Mouse (Mus musculus) lung, embryonic 16.5 days (tissue): Measurements from ENCODE around the gene Rpl39. TPM values are rescaled to one million over a fixed set of nuclear protein-coding genes. Genes with fewer than 3 reads are reported as not detected.
A peak's percentile ranks its signal among the peaks of the same experiment; 100 is the strongest.

ENCODE experiments used
- ATAC-seq: fragments of 200-750 bp; cut with Nextera tagmentation; 2 replicates; pipeline ENCODE4 v1.8.0; 2017; ENCODE audit warnings: low read depth, mild to moderate bottlenecking, moderate library complexity
- H3K27ac ChIP-seq: fragments of 300-500 bp; sonication (generic); 2 replicates; pipeline ENCODE4 v1.5.1; 2014; ENCODE audit warnings: mild to moderate bottlenecking, control low read depth, low read length
- H3K27me3 ChIP-seq: fragments of 300-500 bp; sonication (generic); 2 replicates; pipeline ENCODE4 v1.6.1; 2014; ENCODE audit warnings: low read depth, low read length, mixed read lengths; ENCODE audit not compliant: control insufficient read depth, insufficient read depth
- H3K36me3 ChIP-seq: fragments of 300-500 bp; sonication (generic); 2 replicates; pipeline ENCODE4 v1.6.1; 2014; ENCODE audit warnings: low read length; ENCODE audit not compliant: control insufficient read depth, insufficient read depth
- H3K4me1 ChIP-seq: fragments of 300-500 bp; sonication (generic); replicated peaks from 2 replicates; pipeline ENCODE4 v1.6.1; 2014; ENCODE audit warnings: low read length, mixed read lengths; ENCODE audit not compliant: control insufficient read depth, insufficient read depth
- H3K4me2 ChIP-seq: fragments of 300-500 bp; sonication (generic); 2 replicates; pipeline ENCODE4 v1.6.1; 2014; ENCODE audit warnings: low read depth, low read length, control low read depth
- H3K4me3 ChIP-seq: fragments of 300-500 bp; sonication (generic); 2 replicates; pipeline ENCODE4 v1.5.1; 2014; ENCODE audit warnings: mild to moderate bottlenecking, low read length, control low read depth
- H3K9ac ChIP-seq: fragments of 300-500 bp; sonication (generic); 2 replicates; pipeline ENCODE4 v1.6.1; 2014; ENCODE audit warnings: low read length, control low read depth
- H3K9me3 ChIP-seq: fragments of 300-500 bp; sonication (generic); 2 replicates; pipeline ENCODE4 v1.6.1; 2016; ENCODE audit warnings: low read length; ENCODE audit not compliant: control insufficient read depth
- WGBS: fragments of 180-500 bp; shearing (Covaris S2); extraction: QIAGEN DNeasy Blood & Tissue Kit; methylation state at CpG from one replicate; pipeline ENCODE4 v1.1.7; 2014; 5-methylcytosine and 5-hydroxymethylcytosine counted together
- polyA plus RNA-seq: library from polyadenylated mRNA; unstranded; fragments of >200 nt; fragmentation: Nextera tagmentation; extraction: Ambion mirVana; gene quantifications from 2 replicates; pipeline ENCODE4 v1.2.1, GENCODE M21; 2015

The Rpl39 gene
- polyA plus RNA-seq = 511 and 600 TPM in 2 replicates

- Histone ChIP-seq H3K27ac (peak within 1 kb of the TSS; percentile 93), H3K4me2 (peak within 1 kb of the TSS; percentile 72), H3K4me3 (peak within 1 kb of the TSS; percentile 65), H3K9ac (peak within 1 kb of the TSS; percentile 77), H3K36me3 (peaks cover 7% of the 10 kb centered on the region), H3K27me3 (no peaks in the 10 kb centered on the region), H3K4me1 (peaks cover 7% of the 10 kb centered on the region; the same call in 1 of the 2 replicates), H3K9me3 (no peaks in the 10 kb centered on the region)
- ATAC-seq = peak; percentile 96
- 17% methylated on average over 38 of the region's 38 CpGs for WGBS
These were observed at the start of gene Rpl39 for GRCm38 (mm10) chrX:37084927-37085660. Rpl39 (minus strand) TSS chrX:37085402.

DNA sequence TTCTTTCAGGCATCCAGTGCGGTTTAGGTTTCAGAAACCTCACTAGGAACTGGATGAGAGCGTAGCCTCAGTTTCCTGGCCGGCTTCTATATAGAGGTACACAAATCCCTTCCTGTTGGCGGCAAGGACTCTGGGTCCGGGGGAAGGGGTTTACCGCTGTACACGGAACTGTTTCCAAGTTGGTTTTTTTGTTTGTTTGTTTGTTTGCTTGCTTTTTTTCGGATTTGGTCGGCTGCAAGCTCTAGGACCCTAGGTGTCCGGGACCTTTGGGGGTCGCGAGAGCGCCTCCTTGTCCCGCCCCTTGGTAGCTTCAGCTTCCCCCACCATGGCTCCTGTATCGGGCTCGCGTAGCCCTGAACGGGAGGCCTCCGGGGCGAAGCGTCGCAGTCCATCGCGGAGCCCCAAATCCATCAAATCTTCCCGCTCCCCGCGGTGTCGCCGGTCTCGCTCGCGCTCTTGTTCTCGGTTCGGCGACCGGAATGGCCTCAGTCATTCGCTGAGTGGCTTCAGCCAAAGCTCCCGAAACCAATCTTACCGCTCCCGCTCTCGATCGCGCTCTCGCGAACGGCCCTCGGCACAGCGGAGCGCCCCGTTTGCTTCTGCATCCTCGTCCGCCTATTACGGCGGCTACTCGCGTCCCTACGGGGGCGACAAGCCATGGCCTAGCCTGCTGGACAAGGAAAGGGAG is 41.6 kb upstream of the Rpl39 start, which contains the start of gene Nkap:
Gene Nkap, plus strand, starts transcription at position 125 of the 688 bp plus-strand sequence.
- 12% methylated on average over 57 of the region's 58 CpGs for WGBS
- peak within 1 kb of the TSS; percentile 70 for H3K27ac ChIP-seq
- H3K4me3 ChIP-seq = peak within 1 kb of the TSS; percentile 69
- no peaks in the 10 kb centered on the region for H3K27me3 ChIP-seq
- peak within 1 kb of the TSS; percentile 82 for H3K9ac ChIP-seq
- no peaks in the 10 kb centered on the region for H3K4me1 ChIP-seq
- ATAC-seq = peak; percentile 88
- H3K9me3 ChIP-seq = no peaks in the 10 kb centered on the region
- 0 out of 2 replicates have a peak, but pooled peaks cover 2% of the 10 kb centered on the region for H3K36me3 ChIP-seq
- H3K4me2 ChIP-seq = peak within 1 kb of the TSS; percentile 63

DNA sequence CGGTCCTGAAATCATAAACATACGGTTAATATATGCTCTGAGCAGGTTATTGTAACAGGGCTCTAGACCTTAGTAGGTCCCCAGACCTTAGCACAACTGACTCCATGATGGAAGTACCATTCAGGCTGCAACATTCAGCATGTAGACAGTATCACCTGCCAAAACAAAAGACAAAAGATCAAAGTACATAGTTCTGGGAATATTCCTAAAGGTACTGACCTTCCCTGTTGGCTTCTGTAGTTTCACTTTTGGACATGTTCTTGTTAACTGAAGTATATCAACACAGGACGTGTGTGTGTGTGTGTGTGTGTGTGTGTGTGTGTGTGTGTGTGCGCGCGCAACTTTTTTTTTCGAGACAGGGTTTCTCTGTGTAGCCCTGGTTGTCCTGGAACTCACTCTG is 40.3 kb upstream of the Rpl39 start:
- 95% methylated on average over 7 of the region's 7 CpGs for WGBS
- Histone ChIP-seq H3K4me3 (no peak overlapping the region), H3K4me1 (no peaks in the 10 kb centered on the region), H3K9ac (no peak overlapping the region), H3K36me3 (no peaks in the 10 kb centered on the region), H3K4me2 (no peak overlapping the region), H3K9me3 (no peaks in the 10 kb centered on the region), H3K27ac (no peak overlapping the region), H3K27me3 (no peaks in the 10 kb centered on the region)
- no peak for ATAC-seq

- H3K27ac ChIP-seq = no peak overlapping the region
- H3K36me3 ChIP-seq = no peaks in the 10 kb centered on the region
- no peaks in the 10 kb centered on the region for H3K27me3 ChIP-seq
- 69% methylated on average over 5 of the region's 5 CpGs for WGBS
- no peaks in the 10 kb centered on the region for H3K9me3 ChIP-seq
- no peaks in the 10 kb centered on the region for H3K4me1 ChIP-seq
- no peak overlapping the region for H3K4me3 ChIP-seq
- H3K4me2 ChIP-seq = no peak overlapping the region
- no peak overlapping the region for H3K9ac ChIP-seq
- ATAC-seq = no peak
These were observed 35.0 kb upstream of the Rpl39 start for GRCm38 (mm10) chrX:37120212-37120611.

GRCm38 (mm10) chrX:37119585-37119984 is 34.4 kb upstream of the Rpl39 start:
- no peak overlapping the region for H3K9ac ChIP-seq
- no peak overlapping the region for H3K27ac ChIP-seq
- no peaks in the 10 kb centered on the region for H3K4me1 ChIP-seq
- ATAC-seq = no peak
- H3K4me3 ChIP-seq = no peak overlapping the region
- no peaks in the 10 kb centered on the region for H3K36me3 ChIP-seq
- no peaks in the 10 kb centered on the region for H3K27me3 ChIP-seq
- WGBS = 64% methylated on average over 3 of the region's 3 CpGs
- no peak overlapping the region for H3K4me2 ChIP-seq
- H3K9me3 ChIP-seq = no peaks in the 10 kb centered on the region

DNA sequence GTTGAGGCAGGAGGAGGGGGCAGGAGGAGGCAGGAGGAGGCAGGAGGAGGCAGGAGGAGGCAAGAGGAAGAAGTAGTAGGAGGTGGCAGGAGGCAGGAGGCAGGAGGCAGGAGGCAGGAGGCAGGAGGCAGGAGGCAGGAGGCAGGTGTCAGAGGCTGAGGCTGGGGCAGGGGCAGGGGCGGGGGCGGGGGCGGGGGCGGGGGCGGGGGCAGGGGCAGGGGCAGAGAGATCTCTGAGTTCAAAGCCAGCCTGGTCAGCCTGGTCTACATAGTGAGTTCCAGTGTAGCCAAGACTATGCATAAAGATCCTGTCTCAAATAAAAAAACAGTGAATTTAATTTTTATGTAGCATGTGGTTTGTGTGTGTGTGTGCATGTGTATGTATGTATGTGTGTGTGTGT is 31.9 kb upstream of the Rpl39 start:
- H3K36me3 ChIP-seq = no peaks in the 10 kb centered on the region
- H3K9ac ChIP-seq = no peak overlapping the region
- no CpG with 5 or more reads among the region's 5 CpGs for WGBS
- no peak overlapping the region for H3K4me3 ChIP-seq
- H3K27ac ChIP-seq = no peak overlapping the region
- H3K4me1 ChIP-seq = no peaks in the 10 kb centered on the region
- 0 out of 2 replicates have a peak, but pooled peaks have one; percentile 43 for ATAC-seq
- H3K27me3 ChIP-seq = no peaks in the 10 kb centered on the region
- H3K4me2 ChIP-seq = no peak overlapping the region
- no peaks in the 10 kb centered on the region for H3K9me3 ChIP-seq

DNA sequence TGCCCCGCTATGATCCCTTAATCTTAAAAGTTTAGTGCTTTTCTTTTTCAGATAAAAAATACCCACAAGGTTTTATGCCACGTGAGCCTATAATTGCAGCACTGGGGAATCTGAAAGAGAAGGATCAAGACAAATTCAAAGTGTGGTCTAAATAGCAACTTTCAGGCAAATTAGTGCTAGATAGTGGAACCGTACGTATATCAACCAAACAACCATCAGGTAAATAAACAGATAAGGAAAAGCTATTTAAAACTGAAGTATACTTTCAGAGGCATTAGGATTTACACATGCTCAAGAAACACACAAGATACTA is 25.6 kb upstream of the Rpl39 start:
- H3K27me3 ChIP-seq = no peaks in the 10 kb centered on the region
- H3K4me2 ChIP-seq = no peak overlapping the region
- H3K4me1 ChIP-seq = no peaks in the 10 kb centered on the region
- ATAC-seq = no peak
- WGBS = 76% methylated on average over 4 of the region's 4 CpGs
- no peaks in the 10 kb centered on the region for H3K36me3 ChIP-seq
- H3K4me3 ChIP-seq = no peak overlapping the region
- H3K27ac ChIP-seq = no peak overlapping the region
- no peaks in the 10 kb centered on the region for H3K9me3 ChIP-seq
- H3K9ac ChIP-seq = no peak overlapping the region

GRCm38 (mm10) chrX:37110193-37110880 is 25.1 kb upstream of the Rpl39 start, which contains the start of gene Upf3b:
Upf3b (minus strand) TSS chrX:37110322.
- H3K27ac ChIP-seq = peak within 1 kb of the TSS; percentile 90
- no peaks in the 10 kb centered on the region for H3K4me1 ChIP-seq
- H3K4me3 ChIP-seq = peak within 1 kb of the TSS; percentile 70
- peak within 1 kb of the TSS; percentile 67 for H3K4me2 ChIP-seq
- no peaks in the 10 kb centered on the region for H3K9me3 ChIP-seq
- no peaks in the 10 kb centered on the region for H3K27me3 ChIP-seq
- H3K9ac ChIP-seq = peak within 1 kb of the TSS; percentile 71
- ATAC-seq = peak; percentile 99
- no peaks in the 10 kb centered on the region for H3K36me3 ChIP-seq
- WGBS = 18% methylated on average over 30 of the region's 30 CpGs
